Mouse (Mus musculus) forebrain, embryonic 11.5 days (tissue): ENCODE results near the gene Dpt. TPM values are rescaled to one million over a fixed set of nuclear protein-coding genes. Genes with fewer than 3 reads are reported as not detected.

ENCODE experiments used
- ATAC-seq: fragments of 200-750 bp; cut with Nextera tagmentation; replicated peaks from 2 replicates; pipeline ENCODE4 v1.8.0; 2017; ENCODE audit warnings: moderate TSS enrichment; ENCODE audit not compliant: low FRiP score
- DNase-seq: peaks from one replicate; pipeline ENCODE4 v3.0.0-alpha.2; 2017; ENCODE audit warnings: low spot score
- H3K27ac ChIP-seq: fragments of 300-500 bp; sonication (generic); 2 replicates; pipeline ENCODE4 v1.5.1; 2014; ENCODE audit warnings: low read depth, low read length
- H3K27me3 ChIP-seq: fragments of 300-500 bp; sonication (generic); 2 replicates; pipeline ENCODE4 v1.6.1; 2014; ENCODE audit warnings: mild to moderate bottlenecking, low read length, mixed read lengths; ENCODE audit not compliant: control insufficient read depth, insufficient read depth
- H3K36me3 ChIP-seq: fragments of 300-500 bp; sonication (generic); 2 replicates; pipeline ENCODE4 v1.6.1; 2014; ENCODE audit warnings: mild to moderate bottlenecking, low read length, moderate library complexity, mixed read lengths; ENCODE audit not compliant: control insufficient read depth, insufficient read depth
- H3K4me1 ChIP-seq: fragments of 300-500 bp; sonication (generic); replicated peaks from 2 replicates; pipeline ENCODE4 v1.6.1; 2014; ENCODE audit warnings: low read length, mixed read lengths; ENCODE audit not compliant: control insufficient read depth, insufficient read depth
- H3K4me2 ChIP-seq: fragments of 300-500 bp; sonication (generic); 2 replicates; pipeline ENCODE4 v1.6.1; 2014; ENCODE audit warnings: low read depth, mild to moderate bottlenecking, low read length, moderate library complexity, mixed read lengths; ENCODE audit not compliant: severe bottlenecking
- H3K4me3 ChIP-seq: fragments of 300-500 bp; sonication (generic); 2 replicates; pipeline ENCODE4 v1.5.1; 2014; ENCODE audit warnings: low read depth, low read length
- H3K9ac ChIP-seq: fragments of 300-500 bp; sonication (generic); 2 replicates; pipeline ENCODE4 v1.6.1; 2014; ENCODE audit warnings: low read length
- H3K9me3 ChIP-seq: fragments of 300-500 bp; sonication (generic); 2 replicates; pipeline ENCODE4 v1.6.1; 2016; ENCODE audit warnings: low read length, mixed read lengths; ENCODE audit not compliant: control insufficient read depth
- WGBS: fragments of 180-500 bp; shearing (Covaris S2); extraction: QIAGEN DNeasy Blood & Tissue Kit; methylation state at CpG from one replicate; pipeline ENCODE4 v1.1.7; 2014; 5-methylcytosine and 5-hydroxymethylcytosine counted together
- polyA plus RNA-seq: library from polyadenylated mRNA; unstranded; fragments of >200 nt; fragmentation: Nextera tagmentation; extraction: Ambion mirVana; gene quantifications from 2 replicates; pipeline ENCODE4 v1.2.1, GENCODE M21; 2014

The Dpt gene
- polyA plus RNA-seq: 0.15 TPM in 1 of 2 replicates, not detected in the other

GRCm38 (mm10) chr1:164796471-164796870, at the start of gene Dpt:
Dpt (plus strand) TSS chr1:164796644.
- ATAC-seq (no peak), DNase-seq (no peak)
- Histone ChIP-seq H3K27ac (no peak within 1 kb of the TSS), H3K4me3 (no peak within 1 kb of the TSS), H3K9me3 (no peaks in the 10 kb centered on the region), H3K36me3 (no peaks in the 10 kb centered on the region), H3K27me3 (no peaks in the 10 kb centered on the region), H3K4me2 (no peak within 1 kb of the TSS), H3K9ac (no peak within 1 kb of the TSS), H3K4me1 (no peaks in the 10 kb centered on the region)
- WGBS: 85% methylated on average over 8 of the region's 8 CpGs

- H3K4me3 ChIP-seq: no peak overlapping the region
- H3K27me3 ChIP-seq: no peaks in the 10 kb centered on the region
- ATAC-seq (no peak), DNase-seq (no peak)
- WGBS: 95% methylated on average over 4 of the region's 4 CpGs
- no peak overlapping the region for H3K27ac ChIP-seq
- no peak overlapping the region for H3K4me2 ChIP-seq
- no peaks in the 10 kb centered on the region for H3K36me3 ChIP-seq
- no peak overlapping the region for H3K9ac ChIP-seq
- no peaks in the 10 kb centered on the region for H3K4me1 ChIP-seq
- no peaks in the 10 kb centered on the region for H3K9me3 ChIP-seq
These were observed 42.7 kb upstream of the Dpt start for GRCm38 (mm10) chr1:164753736-164754135.

- H3K36me3 ChIP-seq: no peaks in the 10 kb centered on the region
- H3K27me3 ChIP-seq: no peaks in the 10 kb centered on the region
- no peak overlapping the region for H3K4me3 ChIP-seq
- H3K9ac ChIP-seq: no peak overlapping the region
- 88% methylated on average over 3 of the region's 3 CpGs for WGBS
- H3K27ac ChIP-seq: no peak overlapping the region
- no peaks in the 10 kb centered on the region for H3K9me3 ChIP-seq
- H3K4me1 ChIP-seq: no peaks in the 10 kb centered on the region
- no peak for ATAC-seq
- no peak for DNase-seq
- H3K4me2 ChIP-seq: no peak overlapping the region
These were observed 40.8 kb upstream of the Dpt start for GRCm38 (mm10) chr1:164755671-164756070.

GRCm38 (mm10) chr1:164756951-164757350, 39.5 kb upstream of the Dpt start:
- H3K9me3 ChIP-seq: no peaks in the 10 kb centered on the region
- no peaks in the 10 kb centered on the region for H3K36me3 ChIP-seq
- H3K9ac ChIP-seq: no peak overlapping the region
- no peak overlapping the region for H3K4me2 ChIP-seq
- H3K27ac ChIP-seq: no peak overlapping the region
- H3K27me3 ChIP-seq: no peaks in the 10 kb centered on the region
- H3K4me3 ChIP-seq: no peak overlapping the region
- no peaks in the 10 kb centered on the region for H3K4me1 ChIP-seq
- 81% methylated on average over 2 of the region's 2 CpGs for WGBS
- ATAC-seq (no peak), DNase-seq (no peak)

GRCm38 (mm10) chr1:164758401-164758800, 38.0 kb upstream of the Dpt start:
- WGBS: 73% methylated on average over 2 of the region's 2 CpGs
- no peak for ATAC-seq
- Histone ChIP-seq H3K9ac (no peak overlapping the region), H3K4me1 (no peaks in the 10 kb centered on the region), H3K4me3 (no peak overlapping the region), H3K9me3 (no peaks in the 10 kb centered on the region), H3K27ac (no peak overlapping the region), H3K4me2 (no peak overlapping the region), H3K27me3 (no peaks in the 10 kb centered on the region), H3K36me3 (no peaks in the 10 kb centered on the region)
- no peak for DNase-seq

- Histone ChIP-seq H3K9me3 (no peaks in the 10 kb centered on the region), H3K27me3 (no peaks in the 10 kb centered on the region), H3K4me3 (no peak overlapping the region), H3K27ac (no peak overlapping the region), H3K4me1 (no peaks in the 10 kb centered on the region), H3K4me2 (no peak overlapping the region), H3K9ac (no peak overlapping the region), H3K36me3 (no peaks in the 10 kb centered on the region)
- ATAC-seq (no peak), DNase-seq (no peak)
- WGBS: 70% methylated on average over 2 of the region's 2 CpGs
These were observed 34.2 kb upstream of the Dpt start for GRCm38 (mm10) chr1:164762276-164762675.

GRCm38 (mm10) chr1:164766646-164767045, 29.8 kb upstream of the Dpt start:
- H3K4me2 ChIP-seq: no peak overlapping the region
- H3K36me3 ChIP-seq: no peaks in the 10 kb centered on the region
- no peaks in the 10 kb centered on the region for H3K9me3 ChIP-seq
- no peaks in the 10 kb centered on the region for H3K27me3 ChIP-seq
- no peak overlapping the region for H3K27ac ChIP-seq
- 87% methylated on average over 3 of the region's 3 CpGs for WGBS
- no peaks in the 10 kb centered on the region for H3K4me1 ChIP-seq
- no peak overlapping the region for H3K9ac ChIP-seq
- DNase-seq (no peak), ATAC-seq (no peak)
- H3K4me3 ChIP-seq: no peak overlapping the region

GRCm38 (mm10) chr1:164770611-164771010, 25.8 kb upstream of the Dpt start:
- Histone ChIP-seq H3K36me3 (no peaks in the 10 kb centered on the region), H3K9ac (no peak overlapping the region), H3K9me3 (no peaks in the 10 kb centered on the region), H3K4me1 (no peaks in the 10 kb centered on the region), H3K4me2 (no peak overlapping the region), H3K4me3 (no peak overlapping the region), H3K27me3 (no peaks in the 10 kb centered on the region), H3K27ac (no peak overlapping the region)
- ATAC-seq: no peak
- 91% methylated on average over 7 of the region's 7 CpGs for WGBS
- DNase-seq: no peak

GRCm38 (mm10) chr1:164780851-164781510, 15.5 kb upstream of the Dpt start:
- Histone ChIP-seq H3K4me1 (no peaks in the 10 kb centered on the region), H3K4me3 (no peak overlapping the region), H3K36me3 (no peaks in the 10 kb centered on the region), H3K27ac (no peak overlapping the region), H3K9ac (no peak overlapping the region), H3K9me3 (no peaks in the 10 kb centered on the region), H3K4me2 (no peak overlapping the region), H3K27me3 (no peaks in the 10 kb centered on the region)
- DNase-seq (no peak), ATAC-seq (no peak)
- 61% methylated on average over 7 of the region's 7 CpGs for WGBS
